Mouse (Mus musculus) MEL (cell line): ENCODE measurements around the gene Ntmt1. TPM values are rescaled to one million over a fixed set of nuclear protein-coding genes. Genes with fewer than 3 reads are reported as not detected.
A peak's percentile ranks its signal among the peaks of the same experiment; 100 is the strongest.

Source experiments
- DNase-seq: peaks from one replicate; pipeline ENCODE4 v3.0.0; 2011; ENCODE audit warnings: low read depth, low spot score
- H3K27ac ChIP-seq: 2 replicates; pipeline ENCODE4 v1.5.1; 2012; ENCODE audit warnings: low read depth, mild to moderate bottlenecking, control low read depth, low read length, moderate library complexity; ENCODE audit not compliant: control insufficient read depth
- H3K27me3 ChIP-seq, 2 experiments: fragments of 150-350 bp in 1 of 2; sonication (generic) in 1 of 2; 2 replicates each; pipeline ENCODE4 v1.6.1; 2012; ENCODE audit warnings: low read length in 2 of 2, mild to moderate bottlenecking in 2 of 2, improper control_type of control experiment in 1 of 2, moderate library complexity in 1 of 2; ENCODE audit not compliant: insufficient read depth in 2 of 2, control insufficient read depth in 1 of 2
- H3K36me3 ChIP-seq, 2 experiments: 2 replicates each; pipeline ENCODE4 v1.6.1; 2012 to 2014; ENCODE audit warnings: low read length in 2 of 2, improper control_type of control experiment in 1 of 2, inconsistent platforms in 1 of 2, mild to moderate bottlenecking in 1 of 2; ENCODE audit not compliant: insufficient read depth in 2 of 2, control insufficient read depth in 1 of 2
- H3K4me1 ChIP-seq, 2 experiments: fragments of 150-350 bp in 1 of 2; sonication (generic) in 1 of 2; 2 replicates each; pipeline ENCODE4 v1.6.1; 2012; ENCODE audit warnings: low read length in 2 of 2, improper control_type of control experiment in 1 of 2, mild to moderate bottlenecking in 1 of 2; ENCODE audit not compliant: insufficient read depth in 2 of 2, control insufficient read depth in 1 of 2
- H3K4me3 ChIP-seq, 2 experiments: fragments of 150-350 bp in 1 of 2; sonication (generic) in 1 of 2; 2 replicates each; pipeline ENCODE4 v1.5.1; 2012; ENCODE audit warnings: low read depth in 2 of 2, low read length in 2 of 2, mild to moderate bottlenecking in 2 of 2, moderate library complexity in 2 of 2, control low read depth in 1 of 2, improper control_type of control experiment in 1 of 2; ENCODE audit not compliant: control insufficient read depth in 1 of 2, insufficient read depth in 1 of 2
- H3K79me2 ChIP-seq: 2 replicates; pipeline ENCODE4 v1.6.1; 2012; ENCODE audit warnings: mild to moderate bottlenecking, low read length, moderate library complexity; ENCODE audit not compliant: control insufficient read depth, poor library complexity, insufficient read depth
- H3K9ac ChIP-seq: 2 replicates; pipeline ENCODE4 v1.6.1; 2012; ENCODE audit warnings: low read depth, mild to moderate bottlenecking, control low read depth, low read length, moderate library complexity; ENCODE audit not compliant: control insufficient read depth, poor library complexity, severe bottlenecking
- H3K9me3 ChIP-seq: fragments of 150-350 bp; sonication (generic); replicated peaks from 2 replicates; pipeline ENCODE4 v1.6.1; 2012; ENCODE audit warnings: mild to moderate bottlenecking, low read length, improper control_type of control experiment, moderate library complexity; ENCODE audit not compliant: insufficient read depth
- BHLHE40 ChIP-seq: IDR thresholded peaks from 2 replicates; pipeline ENCODE4 v1.6.1; 2012; ENCODE audit warnings: low read depth, mild to moderate bottlenecking, inconsistent platforms, low read length, improper control_type of control experiment, borderline replicate concordance
- CHD1 ChIP-seq: IDR thresholded peaks from 2 replicates; pipeline ENCODE4 v1.6.1; 2012; ENCODE audit warnings: low read depth, mild to moderate bottlenecking, inconsistent platforms, low read length, improper control_type of control experiment
- CHD2 ChIP-seq: IDR thresholded peaks from 2 replicates; pipeline ENCODE4 v1.6.1; 2011; ENCODE audit warnings: low read length, improper control_type of control experiment
- E2F4 ChIP-seq: IDR thresholded peaks from 2 replicates; pipeline ENCODE4 v1.6.1; 2011; ENCODE audit warnings: low read depth, low read length, improper control_type of control experiment, borderline replicate concordance
- ELF1 ChIP-seq: IDR thresholded peaks from 2 replicates; pipeline ENCODE4 v1.6.1; 2014; ENCODE audit warnings: low read depth, mild to moderate bottlenecking, inconsistent platforms, low read length, improper control_type of control experiment, moderate library complexity
- EP300 ChIP-seq, 2 experiments: IDR thresholded peaks; 2 replicates each; pipeline ENCODE4 v1.6.1; 2011; ENCODE audit warnings: improper control_type of control experiment in 2 of 2, low read length in 2 of 2, low read depth in 1 of 2, mild to moderate bottlenecking in 1 of 2
- ETS1 ChIP-seq: IDR thresholded peaks from 2 replicates; pipeline ENCODE4 v1.6.1; 2012; ENCODE audit warnings: low read depth, mild to moderate bottlenecking, inconsistent platforms, low read length, improper control_type of control experiment, moderate library complexity
- GABPA ChIP-seq: IDR thresholded peaks from 2 replicates; pipeline ENCODE4 v1.6.1; 2012; ENCODE audit warnings: low read depth, mild to moderate bottlenecking, inconsistent platforms, low read length, improper control_type of control experiment, moderate library complexity
- GATA1 ChIP-seq: IDR thresholded peaks from 2 replicates; pipeline ENCODE4 v1.6.1; 2011; ENCODE audit warnings: low read depth, low read length, improper control_type of control experiment
- HCFC1 ChIP-seq: IDR thresholded peaks from 2 replicates; pipeline ENCODE4 v1.6.1; 2012; ENCODE audit warnings: low read depth, mild to moderate bottlenecking, inconsistent platforms, low read length, improper control_type of control experiment, moderate library complexity
- JUND ChIP-seq: IDR thresholded peaks from 2 replicates; pipeline ENCODE4 v1.6.1; 2011; ENCODE audit warnings: low read depth, mild to moderate bottlenecking, improper control_type of control experiment, low read length
- KAT2A ChIP-seq: conservative IDR thresholded peaks from 2 replicates; pipeline ENCODE4 v1.6.1; 2012; ENCODE audit warnings: low read depth, low read length, improper control_type of control experiment, inconsistent platforms
- MAFK ChIP-seq: IDR thresholded peaks from 2 replicates; pipeline ENCODE4 v1.6.1; 2011; ENCODE audit warnings: low read depth, mild to moderate bottlenecking, low read length, improper control_type of control experiment, borderline replicate concordance
- MEF2A ChIP-seq: IDR thresholded peaks from 2 replicates; pipeline ENCODE4 v1.6.1; 2014; ENCODE audit warnings: low read depth, mild to moderate bottlenecking, inconsistent platforms, low read length, improper control_type of control experiment; ENCODE audit not compliant: poor library complexity, insufficient replicate concordance, severe bottlenecking; ENCODE audit errors: extremely low read depth
- MXI1 ChIP-seq: IDR thresholded peaks from 2 replicates; pipeline ENCODE4 v1.6.1; 2011; ENCODE audit warnings: mild to moderate bottlenecking, low read depth, low read length, improper control_type of control experiment
- MYB ChIP-seq: IDR thresholded peaks from 2 replicates; pipeline ENCODE4 v1.6.1; 2011; ENCODE audit warnings: mild to moderate bottlenecking, low read depth, low read length, improper control_type of control experiment
- MYC ChIP-seq: IDR thresholded peaks from 2 replicates; pipeline ENCODE4 v1.6.1; 2011; ENCODE audit warnings: low read depth, mild to moderate bottlenecking, low read length, improper control_type of control experiment, moderate library complexity
- NELFE ChIP-seq: IDR thresholded peaks from 2 replicates; pipeline ENCODE4 v1.6.1; 2011; ENCODE audit warnings: low read depth, low read length, improper control_type of control experiment
- NRF1 ChIP-seq: IDR thresholded peaks from 2 replicates; pipeline ENCODE4 v1.6.1; 2014; ENCODE audit warnings: low read depth, mild to moderate bottlenecking, inconsistent platforms, low read length, improper control_type of control experiment, moderate library complexity; ENCODE audit not compliant: poor library complexity, insufficient read depth, severe bottlenecking
- POLR2AphosphoS2 ChIP-seq: IDR thresholded peaks from 2 replicates; pipeline ENCODE4 v1.6.1; 2011; ENCODE audit warnings: low read length, improper control_type of control experiment
- POLR2AphosphoS5 ChIP-seq: IDR thresholded peaks from 2 replicates; pipeline ENCODE4 v1.6.1; 2012; ENCODE audit warnings: low read depth, borderline replicate concordance, mild to moderate bottlenecking, inconsistent platforms, low read length, moderate library complexity, mixed read lengths
- RAD21 ChIP-seq: IDR thresholded peaks from 2 replicates; pipeline ENCODE4 v1.6.1; 2011; ENCODE audit warnings: mild to moderate bottlenecking, low read depth, low read length, improper control_type of control experiment
- SIN3A ChIP-seq: IDR thresholded peaks from 2 replicates; pipeline ENCODE4 v1.6.1; 2012; ENCODE audit warnings: low read length, improper control_type of control experiment, inconsistent platforms
- SMC3 ChIP-seq: IDR thresholded peaks from 2 replicates; pipeline ENCODE4 v1.6.1; 2011; ENCODE audit warnings: low read depth, low read length, improper control_type of control experiment
- TBP ChIP-seq: IDR thresholded peaks from 2 replicates; pipeline ENCODE4 v1.8.0; 2011; ENCODE audit warnings: low read depth, low read length, improper control_type of control experiment
- TCF12 ChIP-seq: IDR thresholded peaks from 2 replicates; pipeline ENCODE4 v1.6.1; 2014; ENCODE audit warnings: low read depth, mild to moderate bottlenecking, inconsistent platforms, low read length, improper control_type of control experiment, moderate library complexity
- UBTF ChIP-seq: IDR thresholded peaks from 2 replicates; pipeline ENCODE4 v1.6.1; 2012; ENCODE audit warnings: low read depth, mild to moderate bottlenecking, inconsistent platforms, low read length, improper control_type of control experiment, moderate library complexity, borderline replicate concordance; ENCODE audit not compliant: insufficient read depth
- USF2 ChIP-seq, 2 experiments: IDR thresholded peaks; 2 replicates each; pipeline ENCODE4 v1.6.1; 2011 to 2012; ENCODE audit warnings: improper control_type of control experiment in 2 of 2, low read length in 2 of 2, borderline replicate concordance in 1 of 2, inconsistent platforms in 1 of 2, low read depth in 1 of 2, mild to moderate bottlenecking in 1 of 2; ENCODE audit not compliant: insufficient read depth in 1 of 2
- ZC3H11A ChIP-seq: IDR thresholded peaks from 2 replicates; pipeline ENCODE4 v1.6.1; 2012; ENCODE audit warnings: low read depth, mild to moderate bottlenecking, inconsistent platforms, low read length, improper control_type of control experiment
- ZMIZ1 ChIP-seq: IDR thresholded peaks from 2 replicates; pipeline ENCODE4 v1.6.1; 2012; ENCODE audit warnings: low read depth, mild to moderate bottlenecking, inconsistent platforms, low read length, improper control_type of control experiment, moderate library complexity
- ZNF384 ChIP-seq: IDR thresholded peaks from 2 replicates; pipeline ENCODE4 v1.6.1; 2012; ENCODE audit warnings: low read depth, mild to moderate bottlenecking, inconsistent platforms, low read length, improper control_type of control experiment
- polyA plus RNA-seq, 2 experiments: library from polyadenylated mRNA; stranded (reverse) in 1 of 2; unstranded in 1 of 2; fragments of >175 nt in 1 of 2; fragments of >200 nt in 1 of 2; gene quantifications; 2 replicates each; pipeline versions ENCODE4 v1.2.1 to v1.2.4; 2012; ENCODE audit warnings: low replicate concordance in 2 of 2, low read depth in 1 of 2; ENCODE audit not compliant: insufficient read length in 2 of 2, insufficient read depth in 1 of 2, missing spikeins in 1 of 2
- total RNA-seq: library from RNA; depleted of rRNA; stranded (reverse); fragments of 300-350 nt; gene quantifications from 2 replicates; pipeline ENCODE4 v1.2.3, GENCODE M21; 2012

Ntmt1 gene
- total and polyA plus RNA-seq, 3 experiments: 58.9 to 83.2 TPM; not detected in 1

GRCm38 (mm10) chr2:30827749-30828475 lies 20.3 kb downstream of the Ntmt1 start (continued):
- TF ChIP-seq NRF1: no peak
- TF ChIP-seq BHLHE40: no peak
- TF ChIP-seq MYB: no peak
- TF ChIP-seq CHD2: no peak
- no peak for TF ChIP-seq POLR2AphosphoS5
- TF ChIP-seq CHD1: no peak
- TF ChIP-seq EP300 (IDR thresholded peaks at IDR 0.05; ENCODE audit: low read depth in 1 of 2, low read length in 2 of 2): no peak; a peak in 1 of 4 replicates
- TF ChIP-seq MYC: peak; percentile 37; the same call in 1 of the 2 replicates
- peak; percentile 33; the same call in 1 of the 2 replicates for TF ChIP-seq MXI1
- peak; percentile 75; the same call in 1 of the 2 replicates for TF ChIP-seq SIN3A
- TF ChIP-seq SMC3: peak; percentile 25; the same call in 1 of the 2 replicates
- no peak for TF ChIP-seq MAFK
- peak; percentile 93 for TF ChIP-seq HCFC1
- peak; percentile 68; the same call in 1 of the 2 replicates for TF ChIP-seq GABPA
- TF ChIP-seq USF2 (IDR thresholded peaks at IDR 0.05; ENCODE audit: borderline replicate concordance in 1 of 2, insufficient read depth in 1 of 2, low read depth in 1 of 2, low read length in 2 of 2): no peak
- TF ChIP-seq KAT2A: no peak; the same call in 1 of the 2 replicates
- no peak for TF ChIP-seq GATA1
- no peak for TF ChIP-seq E2F4

DNA sequence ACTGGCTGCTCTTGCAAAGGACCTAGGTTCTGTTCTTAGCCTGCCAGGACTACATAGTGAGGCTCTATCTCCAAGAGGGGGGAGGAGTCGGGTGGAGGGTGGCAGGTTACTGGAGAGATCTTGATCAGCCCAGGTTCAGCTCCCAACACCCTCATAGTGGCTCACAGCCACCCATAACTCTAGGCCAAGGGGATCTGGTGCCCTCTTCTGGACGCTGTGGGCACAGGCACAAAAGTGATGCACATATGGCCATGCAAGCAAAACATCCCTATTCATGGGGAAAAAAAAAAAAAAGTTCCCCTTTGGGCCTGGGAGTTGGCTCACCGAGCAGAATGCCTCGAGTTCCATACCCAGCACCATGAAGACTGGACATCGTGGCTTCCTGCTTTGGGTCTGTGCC lies 21.7 kb downstream of the Ntmt1 start:
- no peak overlapping the region for H3K9ac ChIP-seq
- H3K27ac ChIP-seq: no peak overlapping the region
- peak; percentile 88 for DNase-seq
- TF ChIP-seq NELFE: no peak
- peak; percentile 65 for TF ChIP-seq RAD21
- no peak for TF ChIP-seq MEF2A
- TF ChIP-seq ETS1: no peak
- no peak; the same call in 1 of the 2 replicates for TF ChIP-seq SIN3A
- no peak for TF ChIP-seq MAFK
- no peak for TF ChIP-seq MXI1
- no peak for TF ChIP-seq ZMIZ1
- TF ChIP-seq ELF1: no peak
- no peak for TF ChIP-seq POLR2AphosphoS2
- TF ChIP-seq UBTF: no peak
- TF ChIP-seq ZNF384: peak; percentile 92
- TF ChIP-seq TBP: no peak
- no peak for TF ChIP-seq NRF1
- no peak for TF ChIP-seq KAT2A
- TF ChIP-seq USF2 (IDR thresholded peaks at IDR 0.05; ENCODE audit: borderline replicate concordance in 1 of 2, insufficient read depth in 1 of 2, low read depth in 1 of 2, low read length in 2 of 2): no peak
- TF ChIP-seq SMC3: peak; percentile 65
- no peak for TF ChIP-seq CHD2
- TF ChIP-seq GATA1: no peak
- TF ChIP-seq JUND: no peak
- no peak for TF ChIP-seq CHD1
- no peak for TF ChIP-seq MYB
- TF ChIP-seq ZC3H11A: peak; percentile 48
- TF ChIP-seq TCF12: no peak

More for the DNA sequence above, 21.7 kb downstream of the Ntmt1 start:
- peaks cover 0 to 13% of the 10 kb centered on the region in 2 experiments; a peak in 2 of 4 replicates for H3K36me3 ChIP-seq
- peaks cover 20% of the 10 kb centered on the region for H3K79me2 ChIP-seq
- peaks cover 2 to 16% of the 10 kb centered on the region in 2 experiments; a peak in 3 of 4 replicates for H3K4me1 ChIP-seq
- no peaks in the 10 kb centered on the region for H3K9me3 ChIP-seq
- no peak overlapping the region for H3K4me3 ChIP-seq
- no peaks in the 10 kb centered on the region for H3K27me3 ChIP-seq
